Mouse (Mus musculus) myocyte (in vitro differentiated cells): ENCODE measurements around the gene Oxgr1. TPM values are rescaled to one million over a fixed set of nuclear protein-coding genes. Genes with fewer than 3 reads are reported as not detected.

Experiments used
- H3K27me3 ChIP-seq: one replicate; pipeline ENCODE4 v1.6.1; 2011; ENCODE audit not compliant: control insufficient read depth, insufficient read depth, insufficient read length
- H3K36me3 ChIP-seq: one replicate; pipeline ENCODE4 v1.6.1; 2011; ENCODE audit not compliant: control insufficient read depth, insufficient read depth
- H3K4me2 ChIP-seq: one replicate; pipeline ENCODE4 v1.6.1; 2011; ENCODE audit warnings: low read depth, control low read depth
- H3K4me3 ChIP-seq: one replicate; pipeline ENCODE4 v1.5.1; 2011; ENCODE audit warnings: mild to moderate bottlenecking, control low read depth, moderate library complexity
- H3K79me2 ChIP-seq: one replicate; pipeline ENCODE4 v1.6.1; 2011; ENCODE audit not compliant: control insufficient read depth, insufficient read depth
- H3ac ChIP-seq: one replicate; pipeline ENCODE4 v1.6.1; 2011; ENCODE audit not compliant: control insufficient read depth, insufficient read length
- CEBPB ChIP-seq: IDR thresholded peaks from 2 replicates; pipeline ENCODE4 v1.6.1; 2011; ENCODE audit warnings: mild to moderate bottlenecking, moderate library complexity; ENCODE audit not compliant: poor library complexity, insufficient read depth, severe bottlenecking
- E2F4 ChIP-seq: IDR thresholded peaks from one replicate; pipeline ENCODE4 v1.6.1; 2011; ENCODE audit warnings: mild to moderate bottlenecking, control low read depth, moderate library complexity; ENCODE audit not compliant: insufficient read depth
- MAX ChIP-seq: IDR thresholded peaks from one replicate; pipeline ENCODE4 v1.6.1; 2011; ENCODE audit warnings: low read depth, mild to moderate bottlenecking, control low read depth
- MYOD1 ChIP-seq, 3 experiments: IDR thresholded peaks; one replicate each; pipeline ENCODE4 v1.6.1; 2011; ENCODE audit warnings: control low read depth in 2 of 3, low read depth in 2 of 3, mild to moderate bottlenecking in 2 of 3, moderate library complexity in 1 of 3; ENCODE audit not compliant: insufficient read length in 2 of 3, control insufficient read depth in 1 of 3
- MYOG ChIP-seq, 3 experiments: IDR thresholded peaks; one replicate each; pipeline ENCODE4 v1.6.1; 2011; ENCODE audit warnings: control low read depth in 2 of 3, low read depth in 2 of 3, mild to moderate bottlenecking in 2 of 3; ENCODE audit not compliant: insufficient read length in 2 of 3, control insufficient read depth in 1 of 3, insufficient read depth in 1 of 3
- POLR2A ChIP-seq: IDR thresholded peaks from one replicate; pipeline ENCODE4 v1.6.1; 2011; ENCODE audit warnings: low read depth, mild to moderate bottlenecking, control low read depth, moderate library complexity; ENCODE audit not compliant: insufficient read length
- POLR2AphosphoS2 ChIP-seq: IDR thresholded peaks from one replicate; pipeline ENCODE4 v1.6.1; 2011; ENCODE audit warnings: low read depth, control low read depth; ENCODE audit not compliant: insufficient read length
- REST ChIP-seq: IDR thresholded peaks from one replicate; pipeline ENCODE4 v1.6.1; 2011; ENCODE audit warnings: mild to moderate bottlenecking, control low read depth, moderate library complexity; ENCODE audit not compliant: insufficient read depth, insufficient read length
- SRF ChIP-seq: IDR thresholded peaks from one replicate; pipeline ENCODE4 v1.6.1; 2011; ENCODE audit warnings: low read depth; ENCODE audit not compliant: control insufficient read depth, insufficient read length
- TCF12 ChIP-seq: IDR thresholded peaks from one replicate; pipeline ENCODE4 v1.6.1; 2011; ENCODE audit warnings: mild to moderate bottlenecking, control low read depth; ENCODE audit not compliant: poor library complexity, insufficient read depth, severe bottlenecking
- TCF3 ChIP-seq: IDR thresholded peaks from one replicate; pipeline ENCODE4 v1.6.1; 2011; ENCODE audit warnings: low read depth, control low read depth; ENCODE audit not compliant: insufficient read length
- USF1 ChIP-seq: IDR thresholded peaks from one replicate; pipeline ENCODE4 v1.6.1; 2011; ENCODE audit warnings: low read depth, mild to moderate bottlenecking, control low read depth, moderate library complexity
- polyA plus RNA-seq: library from polyadenylated mRNA; unstranded; fragments of >200 nt; fragmentation: generic; extraction: Trizol; gene quantifications from one replicate; pipeline ENCODE4 v1.2.1, GENCODE M21; 2012; ENCODE audit warnings: missing spikeins

Oxgr1 gene
- polyA plus RNA-seq, 1 experiment: not detected

DNA sequence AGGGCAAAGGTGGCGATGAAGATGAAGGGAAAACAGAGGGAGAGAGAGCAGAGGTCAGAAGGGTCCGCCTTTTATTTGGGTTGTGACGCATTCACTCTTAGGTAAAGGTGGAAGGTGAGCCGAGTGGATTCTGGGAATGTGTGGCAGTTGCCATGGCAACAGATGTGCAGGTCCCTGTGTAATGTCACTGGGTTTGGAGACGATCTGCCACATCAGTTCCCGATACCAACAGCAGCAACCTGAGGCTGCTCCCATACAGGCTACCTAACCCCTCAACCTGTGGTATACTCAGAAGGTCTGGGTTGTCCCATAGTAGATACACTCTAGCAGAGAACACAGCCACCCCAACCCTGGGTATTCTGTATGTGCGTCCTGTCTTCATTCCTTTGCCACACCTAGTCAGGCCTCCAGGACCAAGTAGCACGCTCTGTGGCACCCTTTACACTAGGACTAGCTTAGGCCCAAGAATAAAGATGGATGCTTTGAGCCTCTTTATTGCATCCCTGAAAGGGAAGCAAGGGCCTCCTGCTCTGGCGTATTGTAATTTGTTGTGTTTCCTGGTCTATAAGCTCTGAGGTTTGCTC lies 41.9 kb upstream of the Oxgr1 start:
- TF ChIP-seq TCF12 (no peak), TCF3 (no peak), SRF (no peak), CEBPB (no peak), USF1 (no peak), MYOD1 (IDR thresholded peaks at IDR 0.05; ENCODE audit: control insufficient read depth in 1 of 3, insufficient read length in 2 of 3, low read depth in 2 of 3) (no peak), MAX (no peak), POLR2AphosphoS2 (no peak), POLR2A (no peak), MYOG (IDR thresholded peaks at IDR 0.05; ENCODE audit: control insufficient read depth in 1 of 3, insufficient read depth in 1 of 3, insufficient read length in 2 of 3, low read depth in 2 of 3) (no peak), REST (no peak), E2F4 (no peak)
- H3K36me3 ChIP-seq: no peaks in the 10 kb centered on the region
- no peak overlapping the region for H3K4me2 ChIP-seq
- H3K27me3 ChIP-seq: no peaks in the 10 kb centered on the region
- no peak overlapping the region for H3K4me3 ChIP-seq
- no peaks in the 10 kb centered on the region for H3K79me2 ChIP-seq
- H3ac ChIP-seq: no peak overlapping the region

DNA sequence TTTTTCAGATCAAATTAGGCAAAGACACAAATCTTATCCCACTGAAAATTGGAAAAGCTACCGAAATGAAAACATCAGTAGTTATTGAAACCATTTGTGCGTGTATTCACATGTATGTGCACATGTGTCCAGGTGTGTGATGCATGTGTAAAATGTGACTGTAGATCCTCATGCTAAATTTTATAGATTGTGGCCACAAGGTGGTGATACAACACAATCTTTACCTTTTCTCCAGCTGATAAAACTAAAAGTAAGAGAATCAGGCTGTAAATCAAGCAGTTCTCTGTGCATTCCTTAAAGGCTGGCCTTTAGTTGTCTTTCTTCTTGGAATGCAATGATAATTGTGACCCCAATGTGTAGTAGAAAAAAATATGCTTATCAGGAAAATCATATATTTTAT lies 34.0 kb upstream of the Oxgr1 start:
- no peaks in the 10 kb centered on the region for H3K79me2 ChIP-seq
- H3K4me2 ChIP-seq: no peak overlapping the region
- TF ChIP-seq POLR2A: no peak
- no peak for TF ChIP-seq MYOG (IDR thresholded peaks at IDR 0.05; ENCODE audit: control insufficient read depth in 1 of 3, insufficient read depth in 1 of 3, insufficient read length in 2 of 3, low read depth in 2 of 3)
- TF ChIP-seq SRF: no peak
- no peak for TF ChIP-seq CEBPB
- TF ChIP-seq REST: no peak
- TF ChIP-seq MAX: no peak
- no peak for TF ChIP-seq E2F4
- no peak for TF ChIP-seq POLR2AphosphoS2
- TF ChIP-seq TCF3: no peak
- no peak for TF ChIP-seq USF1
- no peaks in the 10 kb centered on the region for H3K36me3 ChIP-seq
- H3K27me3 ChIP-seq: no peaks in the 10 kb centered on the region
- H3ac ChIP-seq: no peak overlapping the region
- H3K4me3 ChIP-seq: no peak overlapping the region

DNA sequence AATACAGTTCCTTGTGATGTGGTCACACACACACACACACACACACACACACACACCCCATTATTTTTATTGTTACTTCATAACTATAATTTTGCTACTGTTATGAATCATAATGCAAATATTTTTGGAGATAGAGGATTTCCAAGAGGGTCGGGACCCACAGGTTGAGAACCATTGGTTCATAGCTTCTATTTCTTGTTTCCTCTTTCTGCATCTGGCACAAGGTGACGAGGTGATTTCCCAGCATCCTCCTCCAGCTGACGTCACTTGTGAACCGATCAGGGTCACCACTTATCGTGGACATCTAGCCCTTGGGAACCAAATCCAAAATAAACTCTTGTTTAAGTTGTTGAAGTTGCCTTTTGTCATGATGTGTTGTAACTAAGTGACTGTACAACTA lies 33.5 kb upstream of the Oxgr1 start:
- Histone ChIP-seq H3K27me3 (no peaks in the 10 kb centered on the region), H3K79me2 (no peaks in the 10 kb centered on the region), H3K36me3 (no peaks in the 10 kb centered on the region), H3K4me3 (no peak overlapping the region), H3K4me2 (no peak overlapping the region), H3ac (no peak overlapping the region)
- TF ChIP-seq REST (no peak), CEBPB (no peak), TCF3 (no peak), MYOD1 (IDR thresholded peaks at IDR 0.05; ENCODE audit: control insufficient read depth in 1 of 3, insufficient read length in 2 of 3, low read depth in 2 of 3) (no peak), SRF (no peak), POLR2AphosphoS2 (no peak), MYOG (IDR thresholded peaks at IDR 0.05; ENCODE audit: control insufficient read depth in 1 of 3, insufficient read depth in 1 of 3, insufficient read length in 2 of 3, low read depth in 2 of 3) (no peak), TCF12 (no peak)

DNA sequence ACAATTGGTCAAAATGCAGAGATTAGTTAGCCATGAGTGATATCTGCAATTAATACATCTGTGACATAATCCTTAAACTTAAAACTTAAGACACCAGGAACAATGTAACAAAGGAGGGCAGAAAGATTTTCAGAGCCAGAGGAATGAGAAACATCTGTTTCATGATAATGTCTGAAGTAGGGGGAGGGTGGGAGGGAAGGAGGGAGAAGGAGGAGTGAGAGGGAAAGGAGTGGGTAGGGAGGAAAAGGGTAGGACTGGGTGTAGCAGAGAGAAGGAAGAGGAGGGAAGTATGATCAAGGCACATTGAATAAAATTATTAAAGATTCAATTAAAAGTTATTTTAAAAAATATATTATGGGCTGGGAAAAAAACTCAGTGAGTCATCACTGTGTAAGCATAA lies 32.0 kb upstream of the Oxgr1 start:
- TF ChIP-seq CEBPB (no peak), E2F4 (no peak)
- H3K27me3 ChIP-seq: no peaks in the 10 kb centered on the region
- H3K4me3 ChIP-seq: no peak overlapping the region
- H3K4me2 ChIP-seq: no peak overlapping the region
- H3K79me2 ChIP-seq: no peaks in the 10 kb centered on the region
- no peaks in the 10 kb centered on the region for H3K36me3 ChIP-seq
- no peak overlapping the region for H3ac ChIP-seq

DNA sequence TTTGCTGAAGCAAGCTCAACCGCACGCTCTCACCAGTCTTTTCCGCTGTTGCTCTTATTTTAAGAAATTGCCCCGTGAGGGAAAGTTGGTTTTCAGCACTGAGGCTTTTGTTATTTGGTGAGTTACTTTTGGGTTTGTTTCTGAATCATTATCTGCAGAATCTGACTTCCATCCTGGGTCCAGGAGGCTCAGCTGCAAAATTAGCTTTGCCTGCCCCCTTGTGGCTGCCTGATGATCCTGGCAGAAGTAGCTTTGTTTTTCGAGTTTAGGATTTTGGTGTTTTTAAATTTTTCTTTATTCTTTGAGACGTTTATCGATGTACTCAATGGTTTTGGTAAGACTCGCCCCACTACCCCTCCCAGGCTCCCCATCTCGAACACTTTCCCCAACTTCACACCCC lies 18.9 kb upstream of the Oxgr1 start:
- Histone ChIP-seq H3K27me3 (peaks cover 5% of the 10 kb centered on the region), H3K4me2 (no peak overlapping the region), H3K36me3 (no peaks in the 10 kb centered on the region), H3ac (no peak overlapping the region), H3K4me3 (no peak overlapping the region), H3K79me2 (no peaks in the 10 kb centered on the region)
- TF ChIP-seq USF1 (no peak), POLR2A (no peak), TCF3 (no peak), TCF12 (no peak), MAX (no peak), SRF (no peak), MYOD1 (IDR thresholded peaks at IDR 0.05; ENCODE audit: control insufficient read depth in 1 of 3, insufficient read length in 2 of 3, low read depth in 2 of 3) (no peak), CEBPB (no peak), E2F4 (no peak), POLR2AphosphoS2 (no peak), REST (no peak), MYOG (IDR thresholded peaks at IDR 0.05; ENCODE audit: control insufficient read depth in 1 of 3, insufficient read depth in 1 of 3, insufficient read length in 2 of 3, low read depth in 2 of 3) (no peak)
